Mouse (Mus musculus) effector memory CD4-positive, alpha-beta T cell, adult 7 months (primary cell): ENCODE data around the gene Cmtm2b. TPM values are rescaled to one million over a fixed set of nuclear protein-coding genes. Genes with fewer than 3 reads are reported as not detected.

ENCODE experiments used
- polyA plus RNA-seq: library from polyadenylated mRNA; unstranded; fragments of 100-300 nt; shearing (Covaris generic); gene quantifications from one replicate; pipeline ENCODE4 v1.2.1, GENCODE M21; 2017

Cmtm2b gene
- polyA plus RNA-seq = not detected

GRCm38 (mm10) chr8:104321930-104322329 is at the start of gene Cmtm2b:
Cmtm2b (plus strand) TSS chr8:104322230.

GRCm38 (mm10) chr8:104293081-104293480 is 28.9 kb upstream of the Cmtm2b start, which contains the start of gene Cmtm2a:
Cmtm2a (minus strand) TSS chr8:104293181.

GRCm38 (mm10) chr8:104309441-104310155 is 12.4 kb upstream of the Cmtm2b start, which contains the start of the genes Gm45711 and Cmtm1:
Gm45711 (minus strand) TSS chr8:104310081.
Cmtm1 (minus strand) TSS chr8:104310145.

GRCm38 (mm10) chr8:104321267-104321666 is 763 bp upstream of the Cmtm2b start, which contains the start of gene Gm11020:
Gm11020 (plus strand) TSS chr8:104321567.

GRCm38 (mm10) chr8:104339229-104339982 is 17.4 kb downstream of the Cmtm2b start, which contains the start of gene Cmtm3:
Cmtm3 (plus strand) TSS chr8:104339410.

Other genes starting within 250 kb of the Cmtm2b start
- gene Cdh5, start 220.6 kb upstream of the Cmtm2b start, polyA plus RNA-seq = 0.85 TPM
- 1.0 TPM for gene Bean1, start 151.8 kb upstream of the Cmtm2b start, polyA plus RNA-seq
- gene Tk2, start 73.7 kb upstream of the Cmtm2b start, polyA plus RNA-seq = 60.2 TPM
- gene Cklf, start 71.4 kb upstream of the Cmtm2b start, polyA plus RNA-seq = 71.4 TPM
- not detected for gene Cmtm2a, start 29.0 kb upstream of the Cmtm2b start, polyA plus RNA-seq
- gene Gm45711, start 12.1 kb upstream of the Cmtm2b start, polyA plus RNA-seq = not detected
- not detected for gene Cmtm1, start 12.1 kb upstream of the Cmtm2b start, polyA plus RNA-seq
- gene Gm11020, start 663 bp upstream of the Cmtm2b start, polyA plus RNA-seq = not detected
- gene Cmtm3, start 17.2 kb downstream of the Cmtm2b start, polyA plus RNA-seq = 5.7 TPM
- 0.87 TPM for gene Cmtm4, start 73.6 kb downstream of the Cmtm2b start, polyA plus RNA-seq
- gene Dync1li2, start 120.8 kb downstream of the Cmtm2b start, polyA plus RNA-seq = 50.4 TPM
- gene Terb1, start 187.7 kb downstream of the Cmtm2b start, polyA plus RNA-seq = 0.49 TPM
- gene Nae1, start 212.4 kb downstream of the Cmtm2b start, polyA plus RNA-seq = 77.4 TPM
- 4.0 TPM for gene Car7, start 212.5 kb downstream of the Cmtm2b start, polyA plus RNA-seq